Mouse (Mus musculus): ENCODE data around the gene Arhgef17. TPM values are rescaled to one million over a fixed set of nuclear protein-coding genes. Genes with fewer than 3 reads are reported as not detected.
A peak's percentile ranks its signal among the peaks of the same experiment; 100 is the strongest.

Gene Arhgef17
- polyA plus RNA-seq, 1 experiment, result 59.0 TPM

GRCm38 (mm10) chr7:100862353-100862752 is 69.6 kb downstream of the Arhgef17 start:
- WGBS, result 14% methylated on average over 4 of the region's 4 CpGs
- TF ChIP-seq CTCF (IDR thresholded peaks at IDR 0.05; ENCODE audit: insufficient read depth, low read length) (no peak), POLR2A (IDR thresholded peaks at IDR 0.05; ENCODE audit: borderline replicate concordance, extremely low read depth, low read depth, low read length) (no peak)
- Histone ChIP-seq H3K4me1 (ENCODE audit: control insufficient read depth, insufficient read depth, low read length) (0 out of 2 replicates have a peak, but pooled peaks cover 2% of the 10 kb centered on the region), H3K4me3 (replicated peaks; ENCODE audit: extremely low read depth, low read depth, low read length) (peak overlapping the region; percentile 70)
- DNase-seq, result no peak

- 92% methylated on average over 5 of the region's 5 CpGs for WGBS
- TF ChIP-seq POLR2A (IDR thresholded peaks at IDR 0.05; ENCODE audit: borderline replicate concordance, extremely low read depth, low read depth, low read length), result no peak
- no peak for TF ChIP-seq CTCF (IDR thresholded peaks at IDR 0.05; ENCODE audit: insufficient read depth, low read length)
- H3K4me1 ChIP-seq (ENCODE audit: control insufficient read depth, insufficient read depth, low read length), result 0 out of 2 replicates have a peak, but pooled peaks cover 2% of the 10 kb centered on the region
Observed at GRCm38 (mm10) chr7:100861209-100861608, 70.7 kb downstream of the Arhgef17 start.

DNA sequence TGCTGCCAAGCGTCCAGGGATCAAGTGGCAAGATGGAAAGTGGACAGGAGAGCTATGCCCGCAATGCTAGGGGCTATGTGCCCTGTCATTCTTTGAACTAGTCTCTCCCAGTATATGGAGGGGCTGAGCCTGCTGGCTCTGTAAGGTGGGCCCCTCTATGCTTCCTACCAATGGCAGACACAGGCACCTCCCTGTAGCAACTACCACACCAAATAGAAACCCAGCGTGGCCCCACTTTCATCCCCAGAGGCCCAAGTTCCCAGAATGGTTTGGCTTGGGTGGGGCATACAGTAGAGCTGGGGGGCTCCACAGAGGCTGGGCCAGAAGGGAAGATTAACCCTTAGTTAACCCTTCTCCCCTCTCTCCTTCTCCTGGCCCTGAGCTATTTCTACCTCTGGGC is 71.5 kb downstream of the Arhgef17 start:
- Histone ChIP-seq H3K4me1 (ENCODE audit: control insufficient read depth, insufficient read depth, low read length) (0 out of 2 replicates have a peak, but pooled peaks cover 2% of the 10 kb centered on the region), H3K4me3 (replicated peaks; ENCODE audit: extremely low read depth, low read depth, low read length) (no peak overlapping the region)
- TF ChIP-seq POLR2A (IDR thresholded peaks at IDR 0.05; ENCODE audit: borderline replicate concordance, extremely low read depth, low read depth, low read length), result no peak
- TF ChIP-seq CTCF (IDR thresholded peaks at IDR 0.05; ENCODE audit: insufficient read depth, low read length), result no peak
- DNase-seq, result no peak
- WGBS, result 86% methylated on average over 3 of the region's 3 CpGs

More at GRCm38 (mm10) chr7:100861209-100861608, 70.7 kb downstream of the Arhgef17 start:
- no peak for DNase-seq
- no peak overlapping the region for H3K4me3 ChIP-seq (replicated peaks; ENCODE audit: extremely low read depth, low read depth, low read length)

DNA sequence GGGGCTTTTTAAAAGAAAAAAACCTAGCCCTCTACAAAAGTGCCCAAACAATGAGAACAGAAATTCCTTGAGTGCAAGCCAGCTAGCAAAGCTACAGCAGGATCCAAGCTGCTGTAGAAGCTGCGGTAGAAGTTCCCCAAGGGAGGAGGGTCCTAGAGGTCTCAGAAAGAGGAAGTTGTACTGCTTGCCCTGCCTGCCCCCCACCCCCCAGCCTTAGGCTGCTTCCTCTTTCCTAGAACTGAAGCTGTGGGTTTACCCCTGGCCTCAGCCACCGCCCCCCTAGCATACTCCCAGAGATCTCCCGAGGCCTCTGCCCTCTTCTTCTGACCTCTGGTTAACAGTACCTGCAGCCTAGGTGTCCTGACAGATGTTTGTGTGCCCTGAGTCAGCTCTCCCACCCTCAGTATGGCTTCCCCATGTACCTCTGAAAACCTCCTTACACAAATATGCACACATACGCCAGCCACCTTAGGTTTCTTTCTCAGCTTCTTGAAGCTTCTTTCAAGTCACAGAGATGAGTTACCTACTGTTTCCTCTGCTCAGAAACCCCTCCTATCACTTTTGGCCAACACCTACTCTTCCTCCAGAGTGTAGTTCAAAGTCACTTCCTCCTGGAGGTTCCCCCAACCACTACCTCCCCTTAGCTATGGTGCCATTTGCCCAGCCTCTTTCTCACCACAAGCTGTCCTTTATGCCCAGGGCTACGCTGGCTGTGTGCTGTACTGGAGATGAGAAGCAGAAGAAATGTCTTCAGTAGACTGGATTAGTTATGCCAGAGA is 75.9 kb downstream of the Arhgef17 start:
- no peak for DNase-seq
- TF ChIP-seq POLR2A (IDR thresholded peaks at IDR 0.05; ENCODE audit: borderline replicate concordance, extremely low read depth, low read depth, low read length) (0 out of 2 replicates have a peak, but pooled peaks have one; percentile 7), CTCF (IDR thresholded peaks at IDR 0.05; ENCODE audit: insufficient read depth, low read length) (no peak)
- H3K4me3 ChIP-seq (replicated peaks; ENCODE audit: extremely low read depth, low read depth, low read length), result no peak overlapping the region
- no peaks in the 10 kb centered on the region for H3K4me1 ChIP-seq (ENCODE audit: control insufficient read depth, insufficient read depth, low read length)
- 43% methylated on average over 5 of the region's 5 CpGs for WGBS

- no peak overlapping the region for H3K4me3 ChIP-seq (replicated peaks; ENCODE audit: extremely low read depth, low read depth, low read length)
- TF ChIP-seq POLR2A (IDR thresholded peaks at IDR 0.05; ENCODE audit: borderline replicate concordance, extremely low read depth, low read depth, low read length) (no peak), CTCF (IDR thresholded peaks at IDR 0.05; ENCODE audit: insufficient read depth, low read length) (no peak)
- 30% methylated on average over 4 of the region's 4 CpGs for WGBS
- no peaks in the 10 kb centered on the region for H3K4me1 ChIP-seq (ENCODE audit: control insufficient read depth, insufficient read depth, low read length)
- DNase-seq, result no peak
Observed at GRCm38 (mm10) chr7:100855300-100855699, 76.6 kb downstream of the Arhgef17 start.

DNA sequence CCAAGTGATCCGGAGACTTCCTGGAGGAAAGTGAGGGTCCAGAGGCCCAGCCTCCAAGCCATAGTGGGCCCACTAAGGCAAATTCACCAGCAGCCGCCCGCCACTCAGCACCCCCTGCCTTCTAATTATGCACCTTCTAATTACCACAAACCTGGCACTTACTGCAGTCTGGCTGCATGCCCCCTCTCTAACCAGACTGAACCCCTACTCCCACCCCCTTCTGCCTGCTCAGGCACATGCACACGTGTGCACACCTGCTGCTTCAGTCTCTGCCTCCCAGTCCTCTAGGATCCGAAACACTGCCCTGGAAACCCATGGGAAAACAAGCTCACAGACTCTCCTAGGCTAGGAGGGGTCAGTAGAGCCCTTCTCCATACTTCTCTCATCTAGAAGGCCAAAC is 77.0 kb downstream of the Arhgef17 start:
- WGBS, result 82% methylated on average over 5 of the region's 5 CpGs
- H3K4me1 ChIP-seq (ENCODE audit: control insufficient read depth, insufficient read depth, low read length), result no peaks in the 10 kb centered on the region
- DNase-seq, result no peak
- TF ChIP-seq CTCF (IDR thresholded peaks at IDR 0.05; ENCODE audit: insufficient read depth, low read length), result no peak
- TF ChIP-seq POLR2A (IDR thresholded peaks at IDR 0.05; ENCODE audit: borderline replicate concordance, extremely low read depth, low read depth, low read length), result no peak
- H3K4me3 ChIP-seq (replicated peaks; ENCODE audit: extremely low read depth, low read depth, low read length), result no peak overlapping the region

GRCm38 (mm10) chr7:100854137-100854814 is 77.6 kb downstream of the Arhgef17 start:
- no peaks in the 10 kb centered on the region for H3K4me1 ChIP-seq (ENCODE audit: control insufficient read depth, insufficient read depth, low read length)
- TF ChIP-seq CTCF (IDR thresholded peaks at IDR 0.05; ENCODE audit: insufficient read depth, low read length), result no peak
- TF ChIP-seq POLR2A (IDR thresholded peaks at IDR 0.05; ENCODE audit: borderline replicate concordance, extremely low read depth, low read depth, low read length), result no peak
- no peak overlapping the region for H3K4me3 ChIP-seq (replicated peaks; ENCODE audit: extremely low read depth, low read depth, low read length)
- DNase-seq, result no peak
- WGBS, result 67% methylated on average over 6 of the region's 6 CpGs

- Histone ChIP-seq H3K4me3 (replicated peaks; ENCODE audit: extremely low read depth, low read depth, low read length) (no peak overlapping the region), H3K4me1 (ENCODE audit: control insufficient read depth, insufficient read depth, low read length) (no peaks in the 10 kb centered on the region)
- WGBS, result 63% methylated on average over 3 of the region's 3 CpGs
- TF ChIP-seq CTCF (IDR thresholded peaks at IDR 0.05; ENCODE audit: insufficient read depth, low read length), result no peak
- TF ChIP-seq POLR2A (IDR thresholded peaks at IDR 0.05; ENCODE audit: borderline replicate concordance, extremely low read depth, low read depth, low read length), result no peak
- no peak for DNase-seq
Observed at GRCm38 (mm10) chr7:100853396-100853795, 78.5 kb downstream of the Arhgef17 start.

DNA sequence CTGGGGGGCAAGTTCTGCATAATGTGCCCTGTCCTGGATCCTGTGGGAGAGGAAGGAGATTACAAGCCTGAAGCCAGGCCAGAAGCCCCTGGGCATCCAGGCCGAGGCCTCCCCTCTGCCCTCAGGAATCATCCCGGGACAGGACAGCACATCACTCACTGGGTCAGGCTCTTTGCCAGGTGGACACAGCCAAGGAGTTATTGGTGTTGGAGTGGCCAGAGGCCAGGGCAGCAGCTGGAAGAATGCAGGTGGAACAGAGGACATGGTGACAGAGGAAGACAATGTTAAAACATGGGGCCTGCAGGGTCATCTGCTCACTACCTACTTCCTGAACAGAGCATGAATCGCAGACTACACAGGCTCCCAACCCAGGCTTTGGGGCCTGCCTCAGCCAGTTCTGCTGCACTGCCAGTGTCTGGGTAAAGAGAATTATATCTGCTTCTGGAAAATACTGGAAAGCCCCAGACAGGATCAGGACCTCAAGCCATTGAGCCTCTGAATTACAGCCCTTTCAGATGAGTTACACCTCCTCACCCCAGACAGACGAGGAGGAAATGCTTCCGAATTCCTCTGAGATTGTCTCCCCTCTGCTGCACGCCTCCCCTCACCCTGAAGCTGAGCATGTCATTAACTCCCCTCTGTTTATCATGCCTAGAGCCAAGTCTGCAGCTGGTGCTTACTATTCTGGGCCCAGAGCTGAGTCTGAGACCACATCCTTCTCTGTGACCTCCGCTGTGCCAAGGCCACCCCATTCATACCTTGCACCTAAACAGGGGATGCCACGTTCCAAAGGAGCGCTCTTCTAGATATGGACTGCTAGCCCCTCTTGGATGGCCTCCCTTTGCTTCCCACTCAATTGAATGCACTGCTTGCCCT is 80.2 kb downstream of the Arhgef17 start:
- TF ChIP-seq CTCF (IDR thresholded peaks at IDR 0.05; ENCODE audit: insufficient read depth, low read length), result no peak
- TF ChIP-seq POLR2A (IDR thresholded peaks at IDR 0.05; ENCODE audit: borderline replicate concordance, extremely low read depth, low read depth, low read length), result no peak
- Histone ChIP-seq H3K4me3 (replicated peaks; ENCODE audit: extremely low read depth, low read depth, low read length) (no peak overlapping the region), H3K4me1 (ENCODE audit: control insufficient read depth, insufficient read depth, low read length) (no peaks in the 10 kb centered on the region)
- DNase-seq, result no peak
- 62% methylated on average over 9 of the region's 9 CpGs for WGBS
